Mouse (Mus musculus): ENCODE results near the gene Igsf11. TPM values are rescaled to one million over a fixed set of nuclear protein-coding genes. Genes with fewer than 3 reads are reported as not detected.

Gene Igsf11
- total RNA-seq (2015): not detected in 2 replicates
- not detected in 2 replicates for total RNA-seq (2017)

GRCm38 (mm10) chr16:38892371-38892770 is at the start of gene Igsf11:
Gene Igsf11, plus strand, starts transcription at chr16:38892671.
- ATAC-seq (ENCODE audit: poor library complexity, severe bottlenecking): no peak

DNA sequence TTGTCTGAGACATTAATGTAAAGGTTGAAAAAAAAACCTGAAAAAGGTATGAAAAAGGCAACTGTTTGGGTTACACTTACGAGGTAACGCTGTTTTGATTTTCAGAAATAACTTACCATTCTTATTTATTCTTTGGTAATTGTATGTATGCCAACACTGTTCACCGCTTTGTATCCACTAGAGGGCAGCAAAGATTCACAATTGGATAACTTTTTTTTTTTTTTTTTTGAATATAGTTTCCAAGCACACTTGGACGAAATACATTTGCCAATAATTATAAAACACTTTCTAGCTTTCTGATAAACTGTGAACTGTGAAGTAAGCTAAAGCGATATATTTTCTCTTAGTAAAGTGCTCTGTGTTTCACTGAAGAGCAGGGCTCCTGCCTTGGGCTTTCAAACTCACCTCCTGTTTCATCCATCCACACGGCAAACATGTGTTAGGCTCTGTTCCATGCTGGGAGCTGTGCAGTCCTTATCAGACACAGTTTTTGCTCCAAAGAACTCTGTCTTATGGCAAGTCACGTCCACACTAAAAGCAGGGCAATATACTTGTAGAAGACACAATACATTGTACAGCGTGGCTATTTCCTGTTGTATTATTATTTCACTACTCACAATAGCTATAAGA is 34.2 kb upstream of the Igsf11 start:
- 0 out of 2 replicates have a peak, but pooled peaks have one; percentile 38 for ATAC-seq (ENCODE audit: poor library complexity, severe bottlenecking)

GRCm38 (mm10) chr16:38860548-38860947 is 31.9 kb upstream of the Igsf11 start:
- ATAC-seq (ENCODE audit: poor library complexity, severe bottlenecking): no peak

DNA sequence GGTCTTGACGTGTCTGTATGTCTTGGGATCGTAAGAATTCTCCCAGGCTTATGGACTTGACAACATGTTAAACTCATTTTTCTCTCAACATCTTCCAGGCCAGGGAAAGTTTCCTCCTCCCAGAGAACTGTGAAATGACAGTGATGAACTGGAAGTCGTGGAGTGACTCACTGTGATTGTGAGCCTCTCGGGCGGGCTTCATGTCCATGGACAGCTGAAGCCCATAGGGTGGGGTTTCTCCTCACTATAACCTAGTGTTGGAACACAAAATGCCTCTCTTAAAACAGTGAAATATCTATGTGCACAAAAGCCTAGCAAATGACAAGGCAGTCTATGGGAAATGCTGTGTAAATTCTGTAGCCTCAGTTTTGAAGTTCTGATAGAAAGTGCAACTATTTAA is 28.1 kb upstream of the Igsf11 start:
- no peak for ATAC-seq (ENCODE audit: poor library complexity, severe bottlenecking)

- ATAC-seq (ENCODE audit: poor library complexity, severe bottlenecking): no peak
These were observed 19.2 kb upstream of the Igsf11 start for GRCm38 (mm10) chr16:38873231-38873630.

DNA sequence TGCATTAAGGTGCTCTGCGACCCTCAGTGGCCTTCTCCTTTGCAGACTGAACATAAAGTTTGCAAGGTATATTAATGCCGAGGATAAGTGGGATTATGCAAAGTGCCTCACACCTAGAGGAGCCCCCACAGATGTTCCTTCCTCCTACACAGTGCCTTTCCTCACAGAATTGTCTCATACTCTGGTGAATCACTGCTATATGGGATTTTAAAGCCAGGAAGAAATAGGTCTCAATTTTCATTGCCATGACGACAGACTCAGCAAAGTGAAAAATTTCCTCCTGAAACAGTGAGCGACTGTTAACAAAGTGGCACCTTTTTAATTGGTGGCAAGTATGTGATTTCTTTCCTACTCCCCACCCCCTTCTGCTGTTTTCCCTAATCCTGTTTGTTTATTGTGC is 18.0 kb upstream of the Igsf11 start:
- ATAC-seq (ENCODE audit: poor library complexity, severe bottlenecking): no peak

- ATAC-seq (ENCODE audit: poor library complexity, severe bottlenecking): no peak
These were observed 6.5 kb downstream of the Igsf11 start for GRCm38 (mm10) chr16:38898816-38899425.

DNA sequence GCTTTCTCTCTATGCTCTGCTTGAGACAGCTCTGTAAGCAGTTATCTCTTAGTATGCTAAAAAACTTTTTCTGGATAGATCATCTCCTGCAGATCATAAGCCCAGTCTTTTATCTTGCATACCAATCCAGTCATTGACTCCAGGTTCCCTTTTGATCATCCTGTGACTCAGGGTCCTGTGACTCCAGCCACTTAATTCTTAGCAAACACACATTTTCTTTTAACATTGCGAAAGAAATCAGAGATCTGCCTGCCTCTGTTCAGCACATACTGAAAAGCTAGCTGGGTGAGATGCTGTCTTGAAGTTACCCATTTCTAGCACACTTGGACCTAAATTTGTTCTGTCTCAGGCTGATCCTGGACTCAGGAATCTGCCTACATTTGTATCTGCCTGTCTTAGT is 7.6 kb downstream of the Igsf11 start:
- ATAC-seq (ENCODE audit: poor library complexity, severe bottlenecking): no peak

- ATAC-seq (ENCODE audit: poor library complexity, severe bottlenecking): peak; percentile 98
These were observed 9.8 kb downstream of the Igsf11 start for GRCm38 (mm10) chr16:38902111-38902778.

DNA sequence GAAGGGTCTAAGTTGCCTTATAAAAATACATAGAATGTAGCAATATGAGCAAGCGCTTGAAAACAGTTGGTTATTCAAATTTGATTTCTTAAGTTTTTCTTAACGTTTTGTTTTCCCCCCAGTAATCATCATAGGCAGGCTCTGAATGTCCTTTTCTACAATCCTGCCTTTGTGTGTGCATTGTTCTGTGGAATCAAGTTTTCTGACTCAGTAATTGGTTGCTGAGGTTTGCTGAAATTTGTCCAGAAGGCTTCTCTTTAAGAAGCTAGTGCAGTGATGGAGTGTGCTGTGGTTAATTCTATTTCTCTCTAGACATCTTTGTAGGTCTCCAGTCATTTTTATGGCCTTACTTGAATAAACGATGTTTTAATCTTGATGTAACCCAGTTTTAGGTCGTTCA is 10.5 kb downstream of the Igsf11 start:
- ATAC-seq (ENCODE audit: poor library complexity, severe bottlenecking): no peak

DNA sequence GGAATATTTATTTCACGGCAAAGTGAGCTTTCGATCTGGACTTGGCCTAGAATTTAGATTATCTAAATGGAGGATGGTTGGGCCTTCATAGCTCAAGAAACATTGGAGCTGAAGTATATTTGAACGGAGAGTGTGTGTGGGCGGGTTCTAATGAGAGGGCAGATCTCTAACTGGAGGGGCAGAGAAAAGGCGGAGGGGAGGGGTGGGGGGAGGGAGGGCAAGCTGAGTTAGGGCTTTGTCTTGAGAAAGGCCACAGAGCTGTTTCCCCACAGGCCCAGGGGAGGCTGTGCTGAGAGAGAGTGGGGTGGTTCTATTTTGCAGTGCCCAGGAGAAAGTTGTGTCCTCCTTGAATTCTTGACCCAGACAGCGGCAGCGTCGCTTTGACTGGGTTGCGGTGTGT is 11.7 kb downstream of the Igsf11 start:
- ATAC-seq (ENCODE audit: poor library complexity, severe bottlenecking): no peak

DNA sequence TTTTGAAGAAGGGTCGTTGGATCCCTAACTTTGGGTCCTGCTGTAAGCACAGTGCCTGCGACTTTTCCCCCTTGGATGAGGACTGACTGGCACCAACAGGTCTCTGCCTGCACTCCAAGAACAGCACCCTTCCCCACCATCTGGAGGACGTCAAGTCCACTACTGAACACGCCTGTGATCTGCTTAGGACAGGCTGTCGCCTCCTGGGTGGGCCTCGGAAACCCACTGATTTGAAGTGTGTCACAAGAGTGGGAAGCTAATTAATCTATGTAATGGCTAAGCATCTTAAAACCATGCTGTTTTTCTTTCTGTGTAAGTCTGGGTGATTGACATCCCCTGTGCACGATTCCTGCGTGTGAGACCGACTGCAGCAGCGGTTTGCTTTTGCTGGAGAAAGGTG is 13.4 kb downstream of the Igsf11 start:
- ATAC-seq (ENCODE audit: poor library complexity, severe bottlenecking): no peak

- ATAC-seq (ENCODE audit: poor library complexity, severe bottlenecking): no peak
These were observed 15.8 kb downstream of the Igsf11 start for GRCm38 (mm10) chr16:38908304-38908703.

- no peak for ATAC-seq (ENCODE audit: poor library complexity, severe bottlenecking)
These were observed 17.0 kb downstream of the Igsf11 start for GRCm38 (mm10) chr16:38909506-38909905.

DNA sequence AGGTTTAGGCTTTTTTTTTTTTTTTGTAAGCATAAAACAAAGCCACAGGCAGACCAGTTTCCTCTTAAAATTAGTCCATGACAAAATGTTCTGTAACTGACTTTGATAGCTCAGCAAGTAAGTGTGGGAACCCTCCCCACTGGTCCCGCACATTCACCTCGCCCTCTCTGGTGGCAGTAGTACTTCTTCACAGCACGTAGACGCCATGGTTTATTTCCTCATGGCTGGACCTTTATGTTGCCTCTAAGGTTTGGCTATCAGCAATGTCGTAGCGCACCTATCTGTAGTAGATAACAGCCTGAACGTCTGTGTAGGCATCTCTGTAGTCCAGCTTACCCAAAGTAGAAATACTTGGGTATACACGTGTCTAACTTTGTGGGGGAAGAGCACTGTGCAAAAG is 17.6 kb downstream of the Igsf11 start:
- ATAC-seq (ENCODE audit: poor library complexity, severe bottlenecking): no peak

DNA sequence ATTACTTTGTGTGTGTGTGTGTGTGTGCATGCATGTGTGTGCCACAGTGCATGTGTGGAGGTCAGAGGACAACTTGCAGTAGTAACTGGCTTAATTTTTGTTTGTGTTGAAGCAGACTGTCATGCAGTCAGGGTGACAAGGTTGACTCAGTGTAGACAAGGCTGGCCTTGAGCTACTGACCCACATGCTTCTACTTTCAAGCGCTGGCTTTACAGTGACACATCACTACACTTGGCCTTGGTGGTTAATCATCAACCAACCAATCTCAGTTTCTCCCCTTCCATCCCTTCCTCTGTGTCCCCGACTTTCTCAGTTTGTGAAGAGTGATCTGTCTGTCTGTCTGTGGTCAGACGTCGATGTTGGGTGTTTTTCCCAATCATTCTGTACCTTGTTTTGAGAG is 23.0 kb downstream of the Igsf11 start:
- ATAC-seq (ENCODE audit: poor library complexity, severe bottlenecking): no peak

GRCm38 (mm10) chr16:38916053-38916786 is 23.7 kb downstream of the Igsf11 start:
- no peak for ATAC-seq (ENCODE audit: poor library complexity, severe bottlenecking)

- no peak for ATAC-seq (ENCODE audit: poor library complexity, severe bottlenecking)
These were observed 24.4 kb downstream of the Igsf11 start for GRCm38 (mm10) chr16:38916885-38917284.

GRCm38 (mm10) chr16:38918121-38918520 is 25.6 kb downstream of the Igsf11 start:
- ATAC-seq (ENCODE audit: poor library complexity, severe bottlenecking): no peak

DNA sequence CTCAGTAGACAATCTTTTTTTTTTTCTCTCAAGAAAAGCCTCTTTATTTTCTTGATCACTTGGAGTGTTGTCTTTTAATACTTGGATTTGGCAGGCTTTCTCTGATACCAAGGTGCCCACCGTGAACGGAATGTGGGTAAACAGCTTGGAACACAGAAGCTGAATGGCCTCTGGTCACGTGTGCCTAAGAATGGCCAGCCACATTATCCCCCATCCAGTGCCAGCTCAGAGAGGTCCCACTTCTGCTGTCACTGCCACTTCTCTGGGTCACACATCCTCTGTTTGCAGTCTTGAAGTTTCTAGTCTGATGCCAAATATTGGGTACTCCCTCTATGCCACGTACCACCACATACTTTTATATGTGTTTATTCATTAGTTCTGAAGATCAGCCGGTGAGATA is 28.0 kb downstream of the Igsf11 start:
- ATAC-seq (ENCODE audit: poor library complexity, severe bottlenecking): no peak

- no peak for ATAC-seq (ENCODE audit: poor library complexity, severe bottlenecking)
These were observed 32.5 kb downstream of the Igsf11 start for GRCm38 (mm10) chr16:38924940-38925339.

- no peak for ATAC-seq (ENCODE audit: poor library complexity, severe bottlenecking)
These were observed 36.3 kb downstream of the Igsf11 start for GRCm38 (mm10) chr16:38928760-38929159.
